Mouse (Mus musculus) adrenal gland, adult 18-20 months (tissue): ENCODE measurements around the gene Creb3. TPM values are rescaled to one million over a fixed set of nuclear protein-coding genes. Genes with fewer than 3 reads are reported as not detected.
"Not testable (repeated sequence)": the region's sequence is repeated elsewhere in the genome, so short reads cannot be mapped to it uniquely, and the experiment has no call there.

ENCODE experiments used
- DNase-seq, 2 experiments: peaks; one replicate each; pipeline ENCODE4 v3.0.0; 2021 to 2022; ENCODE audit warnings: low spot score in 2 of 2
- total RNA-seq, 2 experiments: library from RNA; stranded (reverse); gene quantifications; 1 replicate in 1 of 2; 2 replicates in 1 of 2; pipeline ENCODE4 v1.2.3; 2021

Creb3 gene
- total RNA-seq, 2 experiments from 2014 or later, result 95.8 to 144 TPM

GRCm38 (mm10) chr4:43581381-43581780, 19.2 kb downstream of the Creb3 start:
- DNase-seq, result no peak

GRCm38 (mm10) chr4:43582241-43582640, 20.1 kb downstream of the Creb3 start:
- no peak for DNase-seq

DNA sequence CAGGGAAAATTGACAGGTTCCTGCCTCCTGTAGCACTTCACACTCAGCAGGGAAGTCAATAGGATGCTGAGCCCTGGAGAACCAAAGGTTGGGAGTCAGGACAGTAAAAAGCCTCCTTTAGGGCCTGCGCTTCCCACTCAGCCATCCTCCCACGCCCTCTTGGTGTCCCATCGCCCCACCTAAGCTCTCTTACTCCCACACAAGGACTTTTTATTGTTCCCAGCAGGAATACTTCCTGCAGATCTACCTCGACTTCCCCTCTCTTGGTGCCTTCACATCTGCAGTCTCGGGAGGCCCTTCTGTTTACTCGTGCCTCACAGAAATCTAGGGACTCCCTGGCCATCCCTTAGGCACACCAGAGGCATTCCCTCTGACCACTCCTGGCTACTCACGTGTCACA, 21.3 kb downstream of the Creb3 start:
- DNase-seq, result no peak

DNA sequence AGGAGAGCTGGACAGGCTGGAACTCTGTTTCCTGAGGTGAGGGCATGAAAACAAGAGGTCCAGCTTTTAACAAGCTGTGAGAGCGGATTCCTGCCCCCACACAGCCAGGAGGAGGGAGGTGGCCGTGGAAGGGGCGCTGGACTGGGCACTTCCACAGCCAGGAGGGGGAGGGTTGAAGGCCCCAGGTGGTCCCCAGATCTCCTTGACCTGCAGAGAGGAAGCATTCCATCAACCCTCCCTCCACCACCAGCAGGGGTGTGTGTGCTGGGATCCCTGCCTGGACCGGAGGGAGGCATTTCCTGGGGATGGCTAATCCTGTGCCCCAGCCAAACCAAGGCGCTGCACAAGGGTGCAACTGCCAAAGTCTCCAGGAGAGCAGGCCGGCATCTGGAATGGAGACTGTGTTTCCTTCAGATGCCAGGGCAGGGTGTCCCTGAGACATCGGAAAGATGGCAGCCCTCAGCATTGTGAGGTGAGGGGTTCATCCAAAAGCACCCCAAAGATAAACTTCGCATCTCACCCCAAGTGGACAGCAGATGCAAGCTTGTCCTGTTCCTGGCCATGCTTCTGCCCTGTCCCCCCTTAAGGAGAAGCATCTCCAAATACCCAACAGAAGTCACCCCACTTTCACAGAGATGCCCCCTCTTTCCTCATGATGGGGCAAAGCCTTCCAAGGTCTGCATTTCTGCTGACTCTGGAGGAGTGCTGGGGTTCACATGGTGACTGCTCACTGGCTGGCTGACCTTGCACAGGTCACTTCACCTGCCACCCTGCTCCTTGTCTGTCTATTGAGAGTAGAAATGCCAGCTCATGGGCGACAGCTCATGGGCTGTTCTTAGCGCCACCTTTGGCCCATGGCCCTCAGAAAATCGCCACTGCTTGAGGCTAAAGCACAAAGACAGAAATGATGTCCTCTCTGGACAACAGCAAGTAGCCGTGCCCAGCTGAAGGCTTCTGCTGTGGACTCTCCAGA, 22.6 kb downstream of the Creb3 start, which contains the start of gene Msmp:
TSS of gene Msmp (minus strand) at position 51 of the 973 bp plus-strand sequence.
- DNase-seq, result no peak

- DNase-seq, result no peak
Measured at GRCm38 (mm10) chr4:43585682-43586081, 23.6 kb downstream of the Creb3 start.

GRCm38 (mm10) chr4:43586411-43586810, 24.3 kb downstream of the Creb3 start:
- no peak for DNase-seq

DNA sequence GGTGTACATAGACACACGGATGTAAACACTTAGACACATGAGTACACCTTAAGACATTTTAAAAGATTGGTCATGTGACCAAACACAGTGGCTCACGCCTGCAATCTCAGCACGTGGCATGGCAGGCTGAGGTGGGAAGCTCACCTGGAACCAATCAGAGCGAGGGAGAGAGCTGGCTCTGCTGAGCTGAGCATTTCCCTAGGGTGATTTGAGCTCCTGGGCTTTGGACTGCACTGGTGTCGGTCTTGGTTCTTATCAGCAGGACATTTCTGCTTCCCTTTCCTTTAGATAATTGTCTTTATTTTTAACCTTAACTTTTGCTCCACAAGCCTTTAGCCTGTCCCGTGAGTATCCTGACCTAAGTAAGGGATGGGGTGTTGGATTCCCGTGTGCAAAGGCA, 25.5 kb downstream of the Creb3 start:
- DNase-seq, result no peak

DNA sequence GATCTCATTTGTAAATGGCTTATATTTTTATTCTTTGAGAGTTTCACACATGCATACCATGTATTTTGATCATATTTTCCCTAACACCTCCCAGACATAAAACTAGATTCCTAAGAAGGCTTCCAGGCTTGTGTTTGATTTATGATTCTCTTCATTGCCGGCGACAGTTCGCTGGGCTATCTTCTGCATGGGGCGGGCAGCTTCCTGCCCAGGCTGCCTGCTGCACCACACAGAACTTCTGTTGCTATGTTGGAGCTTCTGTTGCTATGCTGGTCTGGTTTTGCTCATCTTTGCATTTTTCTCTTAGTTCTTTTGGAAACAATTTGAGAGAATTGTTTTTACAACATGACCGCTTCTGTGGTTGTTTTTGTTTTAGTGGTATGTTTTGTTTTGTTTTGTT, 29.4 kb downstream of the Creb3 start:
- DNase-seq, result no peak

GRCm38 (mm10) chr4:43591961-43592360, 29.8 kb downstream of the Creb3 start:
- no peak for DNase-seq

DNA sequence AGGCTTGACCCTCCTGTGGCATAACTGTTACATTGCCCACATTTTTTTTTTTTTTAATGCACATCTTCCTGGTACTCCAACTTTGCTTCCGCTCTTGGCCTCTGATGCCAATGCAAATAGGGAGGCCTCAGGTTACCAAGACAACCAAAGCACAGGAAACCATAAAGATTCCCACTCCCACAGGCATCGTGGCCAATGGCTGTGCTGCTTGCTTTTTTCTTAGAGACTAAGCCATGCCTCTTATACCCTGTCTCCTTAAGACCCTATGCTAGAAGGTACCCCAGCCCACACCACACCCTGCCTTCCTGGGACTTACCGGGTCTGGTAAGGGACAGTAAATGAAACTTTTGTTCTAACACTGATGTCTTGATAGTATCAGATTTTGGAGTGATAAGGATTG, 31.3 kb downstream of the Creb3 start:
- DNase-seq, result no peak

- not testable (repeated sequence) for DNase-seq
Measured at GRCm38 (mm10) chr4:43596597-43596996, 34.5 kb downstream of the Creb3 start.

GRCm38 (mm10) chr4:43598200-43598599, 36.1 kb downstream of the Creb3 start:
- no peak for DNase-seq

GRCm38 (mm10) chr4:43598650-43599380, 36.7 kb downstream of the Creb3 start:
- DNase-seq, result no peak

- DNase-seq, result no peak
Measured at GRCm38 (mm10) chr4:43600195-43600934, 38.2 kb downstream of the Creb3 start.

GRCm38 (mm10) chr4:43604099-43604498, 42.0 kb downstream of the Creb3 start:
- no peak for DNase-seq

DNA sequence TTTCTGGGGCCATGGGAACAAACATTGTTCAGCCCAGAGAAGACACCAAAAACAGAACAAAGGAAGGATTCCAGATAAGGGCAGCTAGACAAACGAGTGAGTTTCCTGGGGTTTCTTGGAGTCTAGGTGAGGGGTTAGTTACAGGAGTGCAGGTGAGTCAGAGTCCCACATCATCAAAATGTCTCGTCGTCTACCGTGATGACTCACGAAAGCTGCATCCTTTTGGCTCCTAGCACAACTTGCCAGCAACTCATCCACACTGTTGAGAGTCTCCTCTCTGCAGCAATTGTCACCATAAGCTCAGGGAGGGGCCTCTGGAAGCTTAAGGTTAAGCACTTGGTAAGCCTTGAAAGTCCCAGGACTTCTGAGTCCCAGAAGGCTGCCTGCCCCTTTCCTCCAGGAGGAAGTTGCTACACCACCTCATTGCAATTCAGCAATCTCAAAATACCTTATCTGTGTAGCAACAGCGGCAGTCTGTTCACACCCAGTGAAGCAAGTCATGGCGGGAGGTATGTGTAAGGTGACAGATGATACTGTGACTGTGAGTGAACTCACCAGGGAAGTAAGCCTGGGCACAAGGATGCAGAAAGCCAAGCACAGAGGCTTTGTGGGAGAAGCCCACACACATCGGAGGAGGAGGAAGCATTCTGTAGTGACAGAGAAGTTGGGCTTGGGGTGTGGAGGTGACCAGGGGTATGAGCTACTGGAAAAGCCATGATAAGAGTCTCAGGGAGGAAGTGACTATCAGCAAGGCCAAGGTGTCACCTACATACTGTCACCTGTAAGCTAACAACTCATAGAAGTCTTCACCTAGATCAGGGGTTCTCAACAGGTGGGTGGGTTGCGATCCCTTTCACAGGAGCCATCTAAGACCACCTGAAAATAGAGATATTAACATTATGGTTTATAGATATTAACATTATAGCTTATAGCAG, 42.9 kb downstream of the Creb3 start:
- no peak for DNase-seq

- no peak for DNase-seq
Measured at GRCm38 (mm10) chr4:43612534-43612933, 50.4 kb downstream of the Creb3 start.

DNA sequence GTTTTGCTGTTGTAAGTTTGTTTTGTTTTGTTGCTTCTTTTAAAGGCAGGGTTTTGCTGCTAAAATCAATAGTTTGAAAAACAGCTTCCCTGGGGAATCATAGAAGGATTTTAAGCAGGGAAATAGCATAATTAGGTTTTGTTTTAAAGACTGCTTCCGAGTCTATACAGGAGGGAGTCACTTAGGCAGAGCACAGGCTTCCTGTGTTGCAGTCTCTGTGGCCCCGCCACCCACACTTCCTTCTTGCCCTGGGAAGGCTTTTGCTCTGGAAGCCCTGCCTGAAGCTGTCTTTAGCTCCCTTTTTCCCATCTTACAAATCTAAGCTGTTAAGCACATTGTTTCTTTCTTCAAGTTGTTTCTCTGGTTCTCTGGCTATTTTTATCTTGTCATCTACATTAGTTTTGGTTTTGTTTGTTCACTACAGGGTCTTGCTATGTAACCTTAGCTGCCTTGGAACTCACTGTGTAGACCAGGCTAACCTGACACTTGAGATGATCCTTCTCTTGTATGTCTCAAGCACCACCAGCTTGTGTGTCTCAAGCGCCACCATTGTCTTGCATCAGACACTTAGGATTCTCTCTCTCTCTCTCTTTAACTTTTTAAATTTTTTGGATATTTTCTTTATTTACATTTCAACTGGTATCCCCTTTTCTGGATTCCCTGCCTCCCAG, 51.1 kb downstream of the Creb3 start:
- DNase-seq, result no peak
